Mouse (Mus musculus): ENCODE data around the gene Abhd16b.

Gene Abhd16b

DNA sequence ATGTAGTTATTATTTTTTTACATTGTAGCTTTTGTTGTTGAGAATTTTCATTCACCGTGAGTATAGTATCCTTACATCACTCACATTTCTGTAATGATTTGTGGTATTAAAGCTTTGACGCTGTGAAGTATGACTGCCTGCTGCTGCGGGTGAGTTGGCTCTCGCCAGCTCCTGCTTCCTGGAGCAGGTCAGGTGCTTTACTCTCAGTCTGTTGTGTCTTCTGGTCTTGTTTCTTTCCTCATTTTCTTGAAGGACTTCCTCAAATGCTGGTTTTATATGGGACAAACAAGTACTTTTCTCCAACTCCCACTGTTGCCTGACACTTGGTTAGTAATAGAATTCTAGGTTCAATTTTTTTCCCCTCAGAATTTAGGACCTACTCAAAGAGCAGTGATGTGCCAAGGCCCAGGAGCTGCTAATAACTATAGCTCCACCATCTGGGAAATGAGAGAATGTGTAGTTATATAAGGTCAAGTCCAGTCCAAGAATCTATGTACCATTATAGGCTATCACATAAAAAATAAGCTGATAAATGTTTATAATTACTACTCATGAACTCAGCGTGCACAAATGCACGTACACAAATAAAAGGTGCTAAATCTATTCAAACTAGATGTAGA, 48.9 kb downstream of the Abhd16b start:
- no peak for DNase-seq (ENCODE audit: low spot score)
